Mouse (Mus musculus) bone marrow, adult 2 months (tissue): ENCODE data around the gene Cmtm8.

ENCODE experiments used
- CTCF ChIP-seq: fragments of 200-500 bp; IDR thresholded peaks from 2 replicates; pipeline ENCODE4 v1.5.1; 2011; ENCODE audit warnings: low read length, control low read depth; ENCODE audit not compliant: control insufficient read depth, insufficient read depth
- POLR2A ChIP-seq: fragments of 200-500 bp; IDR thresholded peaks from 2 replicates; pipeline ENCODE4 v1.6.1; 2011; ENCODE audit warnings: low read depth, mild to moderate bottlenecking, control low read depth, low read length, borderline replicate concordance; ENCODE audit not compliant: control insufficient read depth

GRCm38 (mm10) chr9:114829669-114830068, 14.3 kb downstream of the Cmtm8 start:
- TF ChIP-seq CTCF (no peak), POLR2A (no peak)
